Mouse (Mus musculus): ENCODE measurements around the gene Hpgds. TPM values are rescaled to one million over a fixed set of nuclear protein-coding genes. Genes with fewer than 3 reads are reported as not detected.

The Hpgds gene
- polyA plus RNA-seq, 1 experiment from 2014 or later, result 5.3 TPM

DNA sequence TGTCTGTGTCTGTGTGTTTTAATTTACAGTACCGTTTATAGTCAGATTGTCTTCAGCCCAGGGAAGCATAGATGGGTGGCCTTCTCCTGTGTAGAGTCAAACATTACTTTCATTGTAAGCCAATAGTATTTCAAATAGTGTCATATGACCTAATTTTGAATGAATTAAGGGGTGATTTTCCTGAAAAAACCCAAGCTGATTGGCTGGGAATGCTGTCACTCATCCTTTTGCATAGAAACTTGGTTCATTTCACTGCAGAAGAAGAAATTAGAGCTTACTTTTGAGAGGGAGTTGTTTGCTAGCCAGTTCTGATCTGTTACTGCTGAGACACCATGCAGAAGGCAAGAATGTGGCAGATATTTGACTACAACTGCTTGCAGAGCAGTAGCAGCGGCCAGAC lies 69.5 kb downstream of the Hpgds start:
- 91% methylated on average over 2 of the region's 2 CpGs for WGBS
- Histone ChIP-seq H3K4me2 (no peak overlapping the region), H3K36me3 (ENCODE audit: control insufficient read depth, insufficient read depth, low read length) (peaks cover 16% of the 10 kb centered on the region; the same call in 1 of the 2 replicates), H3K27ac (ENCODE audit: low read depth, low read length) (no peak overlapping the region), H3K4me1 (replicated peaks; ENCODE audit: control insufficient read depth, insufficient read depth, low read length) (no peaks in the 10 kb centered on the region), H3K9me3 (ENCODE audit: control insufficient read depth, low read length) (no peaks in the 10 kb centered on the region), H3K27me3 (replicated peaks; ENCODE audit: control insufficient read depth, insufficient read depth, low read length) (no peaks in the 10 kb centered on the region), H3K4me3 (ENCODE audit: low read depth, low read length) (no peak overlapping the region), H3K9ac (ENCODE audit: low read depth, low read length) (no peak overlapping the region)
- DNase-seq (ENCODE audit: low spot score) (no peak), ATAC-seq (replicated peaks; ENCODE audit: low FRiP score) (no peak)

Other genes starting within 250 kb of the Hpgds start
- 49.5 and 52.2 TPM in 2 replicates for gene Smarcad1, start 102.3 kb downstream of the Hpgds start, polyA plus RNA-seq (2014; fragmentation: Nextera tagmentation; extraction: Ambion mirVana)
- gene C130060K24Rik, start 236.2 kb upstream of the Hpgds start, polyA plus RNA-seq (2014; fragmentation: Nextera tagmentation; extraction: Ambion mirVana), result 0.26 TPM in 1 of 2 replicates, not detected in the other